Mouse (Mus musculus): Measurements from ENCODE around the gene Mettl13.

GRCm38 (mm10) chr1:162548917-162549613 lies 714 bp upstream of the Mettl13 start:
- TF ChIP-seq EP300 (IDR thresholded peaks at IDR 0.05) (no peak), CTCF (IDR thresholded peaks at IDR 0.05) (no peak)
